Mouse (Mus musculus) fat pad, adult 2 months (tissue): ENCODE measurements around the gene Slitrk5.
"Not testable (repeated sequence)": the region's sequence is repeated elsewhere in the genome, so short reads cannot be mapped to it uniquely, and the experiment has no call there.

ENCODE experiments used
- DNase-seq: peaks from one replicate; pipeline ENCODE4 v3.0.0-alpha.2; 2011; ENCODE audit warnings: low read depth, low spot score; ENCODE audit errors: extremely low read depth

Slitrk5 gene

DNA sequence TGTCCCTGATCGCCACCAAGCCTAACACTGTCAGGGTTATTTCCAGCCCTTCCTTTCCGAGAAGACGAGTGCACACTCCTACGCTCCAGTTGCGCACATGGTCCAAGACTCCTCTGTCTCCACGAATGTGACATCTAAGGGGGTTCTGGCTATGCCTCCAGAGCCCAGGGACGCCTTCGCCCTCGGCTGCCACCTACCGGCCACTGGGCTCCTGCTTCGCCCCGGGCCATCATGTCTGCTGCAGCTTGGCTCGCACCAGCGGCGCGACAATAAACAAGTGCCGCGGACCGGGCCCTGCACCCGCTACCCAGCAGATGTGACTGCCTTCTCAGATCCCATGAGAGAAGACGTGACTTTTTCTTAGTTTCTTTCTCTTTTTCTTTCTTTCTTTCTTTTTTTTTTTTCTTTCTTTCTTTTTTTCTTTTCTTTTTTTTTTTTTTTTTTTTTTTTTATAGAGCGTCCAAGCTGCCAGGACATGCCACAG is at the start of gene Slitrk5:
Gene Slitrk5, plus strand, starts transcription at position 434 of the 484 bp plus-strand sequence.
- DNase-seq = no peak

DNA sequence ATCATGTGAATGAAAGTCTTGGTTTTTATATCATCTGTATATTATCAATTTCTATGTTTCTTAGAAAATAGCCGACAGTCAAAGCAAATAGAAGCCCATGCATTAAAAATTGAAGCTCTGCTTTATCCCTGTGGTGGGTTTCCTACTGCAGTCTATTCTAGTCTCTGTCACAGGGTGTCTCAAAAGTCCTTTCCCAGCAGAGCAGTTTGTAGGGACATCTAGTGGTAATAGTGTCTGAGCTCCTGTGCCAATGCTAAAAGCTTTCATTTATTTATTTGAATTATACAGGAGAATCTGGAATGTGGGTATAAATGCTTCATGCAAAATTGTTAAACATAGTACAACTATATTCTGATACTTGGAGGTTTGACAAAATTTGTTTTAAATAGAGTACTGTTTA is 2.0 kb upstream of the Slitrk5 start:
- no peak for DNase-seq

DNA sequence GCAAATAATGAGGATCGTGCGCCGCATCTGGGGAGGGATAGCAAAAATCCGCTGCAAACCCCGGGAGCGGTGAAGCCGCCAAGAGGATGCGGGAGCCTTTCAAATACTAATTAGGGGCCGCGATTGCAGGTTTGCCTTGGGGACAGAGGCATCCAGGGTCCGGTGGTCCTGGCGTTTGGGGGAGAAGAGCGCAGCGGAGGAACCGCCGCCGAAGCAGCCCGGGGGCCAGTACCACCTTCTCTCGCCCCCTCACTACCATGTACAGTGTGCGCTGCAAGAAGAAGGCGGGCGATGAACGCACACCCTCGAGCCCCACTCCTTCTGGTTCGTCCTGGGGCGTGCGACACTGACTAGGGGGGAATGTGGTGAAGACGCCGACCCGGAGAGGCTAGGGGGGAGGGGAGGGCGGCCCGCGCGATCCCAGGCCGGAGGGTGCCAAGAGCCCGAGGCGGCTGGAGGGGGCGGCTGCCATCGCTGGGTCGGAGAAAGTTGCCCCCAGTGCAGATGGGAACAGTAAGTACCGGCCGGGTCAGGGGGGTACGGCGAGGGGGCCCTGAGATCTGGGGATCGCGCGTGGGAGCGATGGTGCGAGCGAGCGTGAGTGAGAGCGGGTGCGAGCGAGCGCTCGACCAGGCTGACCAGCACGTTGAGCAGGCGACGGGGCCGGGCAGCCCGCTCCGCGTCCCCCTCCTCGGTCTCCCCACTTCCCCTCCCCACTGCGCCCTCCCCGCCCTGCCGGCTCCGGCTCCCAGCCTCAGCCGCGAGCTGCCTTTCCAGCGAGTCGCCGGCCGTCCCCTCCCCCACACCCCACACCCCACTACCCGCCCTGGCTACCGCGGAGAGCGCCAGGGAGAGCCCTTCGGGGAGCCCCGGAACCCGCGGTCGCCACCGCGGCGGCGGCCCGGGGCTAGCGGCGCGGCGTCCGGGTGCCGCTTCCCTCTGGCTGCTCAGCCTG is 591 bp downstream of the Slitrk5 start:
- no peak for DNase-seq

DNA sequence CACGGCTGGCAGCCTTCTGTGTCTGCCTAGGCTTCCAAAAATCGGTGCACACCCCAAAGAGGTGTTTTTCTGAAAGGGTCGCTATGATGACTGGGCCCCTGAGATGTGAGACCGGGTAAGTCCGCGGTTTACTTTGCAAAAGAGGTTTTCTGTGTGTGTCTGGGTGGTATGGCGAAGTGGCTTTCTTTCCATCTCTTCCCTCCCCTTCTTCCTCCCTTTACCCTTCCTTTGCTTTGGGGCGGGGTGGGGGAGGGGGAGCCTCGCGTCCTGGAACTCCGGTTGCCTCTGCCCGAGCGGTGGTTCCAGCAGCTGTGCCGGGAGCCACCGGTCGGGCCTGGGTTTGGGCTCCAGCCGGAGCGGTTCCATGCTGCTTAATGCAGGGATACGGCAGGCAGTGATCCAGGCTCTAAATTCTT is 1.3 kb downstream of the Slitrk5 start:
- no peak for DNase-seq

DNA sequence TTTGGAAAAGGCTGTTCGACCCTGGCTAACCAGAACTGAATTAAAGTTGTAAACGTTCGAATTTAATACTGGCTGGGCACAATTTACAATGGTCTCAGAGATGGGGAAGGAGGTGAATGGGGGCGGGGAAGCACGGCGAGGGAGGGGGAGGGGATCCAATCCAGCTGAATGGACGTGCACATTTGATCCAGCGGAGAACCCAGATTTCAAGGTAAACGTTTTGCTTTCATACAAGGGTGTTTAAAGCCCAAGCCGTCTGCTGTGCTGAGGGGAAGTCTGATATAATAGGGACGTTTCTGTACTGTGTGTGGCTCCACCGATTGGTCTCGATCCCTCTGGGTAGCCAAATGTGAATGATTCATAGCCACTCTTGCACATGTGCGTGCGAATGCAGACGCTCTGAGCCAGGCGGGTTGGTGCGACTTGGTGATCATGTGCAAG is 2.0 kb downstream of the Slitrk5 start:
- no peak for DNase-seq

DNA sequence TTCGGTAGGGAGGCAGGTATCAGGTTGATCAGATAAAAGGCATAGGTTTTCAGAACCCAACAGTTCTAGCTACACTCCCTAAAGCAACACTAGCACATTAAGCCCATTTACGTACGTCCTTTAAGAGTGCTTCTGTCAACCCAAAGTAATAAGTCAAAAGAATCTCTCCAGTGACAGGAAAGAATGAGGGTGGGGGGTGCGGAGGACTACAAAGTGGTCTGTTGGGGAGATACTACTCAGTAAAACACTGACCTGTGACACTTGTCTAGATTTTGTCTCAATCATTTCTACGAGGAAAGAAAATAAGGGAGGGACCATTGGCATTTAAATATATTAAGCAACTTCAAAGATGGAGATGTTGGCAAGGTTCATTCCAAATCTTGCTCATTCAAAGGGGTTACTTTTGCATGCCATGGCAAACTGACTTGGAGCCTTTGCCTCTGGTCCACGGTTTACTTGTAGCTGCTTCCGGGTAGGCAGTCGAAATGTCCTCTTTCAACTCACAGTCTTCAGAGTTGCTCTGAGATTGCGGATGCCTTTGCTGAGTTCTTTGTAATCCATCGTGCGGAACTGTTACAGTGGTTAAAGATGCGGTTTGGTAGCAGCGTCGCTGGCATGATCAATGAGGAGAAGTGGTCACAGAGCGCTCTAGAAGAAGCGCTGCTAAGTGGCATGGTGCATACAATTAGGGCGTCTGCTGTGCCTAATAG is 2.6 kb downstream of the Slitrk5 start:
- DNase-seq = no peak

DNA sequence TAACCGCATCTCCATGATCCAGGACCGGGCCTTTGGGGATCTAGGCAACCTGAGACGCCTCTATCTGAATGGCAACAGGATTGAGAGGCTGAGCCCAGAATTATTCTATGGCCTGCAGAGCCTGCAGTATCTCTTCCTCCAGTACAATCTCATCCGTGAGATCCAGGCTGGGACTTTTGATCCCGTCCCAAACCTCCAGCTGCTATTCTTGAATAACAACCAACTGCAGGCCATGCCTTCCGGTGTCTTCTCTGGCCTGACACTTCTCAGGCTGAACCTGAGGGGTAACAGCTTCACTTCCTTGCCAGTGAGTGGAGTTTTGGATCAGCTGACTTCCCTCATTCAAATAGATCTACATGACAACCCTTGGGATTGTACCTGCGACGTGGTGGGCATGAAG is 5.4 kb downstream of the Slitrk5 start:
- no peak for DNase-seq

DNA sequence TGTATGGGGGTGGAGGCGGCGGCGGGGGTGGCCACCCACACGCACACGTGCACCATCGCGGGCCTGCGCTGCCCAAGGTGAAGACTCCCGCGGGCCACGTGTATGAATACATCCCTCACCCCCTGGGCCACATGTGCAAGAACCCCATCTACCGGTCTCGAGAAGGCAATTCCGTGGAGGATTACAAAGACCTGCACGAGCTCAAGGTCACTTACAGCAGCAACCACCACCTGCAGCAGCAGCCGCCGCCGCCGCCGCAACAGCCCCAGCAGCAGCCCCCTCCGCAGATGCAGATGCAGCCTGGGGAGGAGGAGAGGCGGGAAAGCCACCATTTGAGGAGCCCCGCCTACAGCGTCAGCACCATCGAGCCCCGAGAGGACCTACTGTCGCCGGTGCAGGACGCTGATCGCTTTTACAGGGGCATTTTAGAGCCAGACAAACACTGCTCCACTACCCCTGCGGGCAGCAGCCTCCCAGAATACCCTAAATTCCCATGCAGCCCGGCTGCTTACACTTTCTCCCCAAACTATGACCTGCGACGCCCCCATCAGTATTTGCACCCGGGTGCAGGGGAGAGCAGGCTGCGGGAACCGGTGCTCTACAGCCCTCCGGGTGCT is 6.3 kb downstream of the Slitrk5 start:
- no peak for DNase-seq

DNA sequence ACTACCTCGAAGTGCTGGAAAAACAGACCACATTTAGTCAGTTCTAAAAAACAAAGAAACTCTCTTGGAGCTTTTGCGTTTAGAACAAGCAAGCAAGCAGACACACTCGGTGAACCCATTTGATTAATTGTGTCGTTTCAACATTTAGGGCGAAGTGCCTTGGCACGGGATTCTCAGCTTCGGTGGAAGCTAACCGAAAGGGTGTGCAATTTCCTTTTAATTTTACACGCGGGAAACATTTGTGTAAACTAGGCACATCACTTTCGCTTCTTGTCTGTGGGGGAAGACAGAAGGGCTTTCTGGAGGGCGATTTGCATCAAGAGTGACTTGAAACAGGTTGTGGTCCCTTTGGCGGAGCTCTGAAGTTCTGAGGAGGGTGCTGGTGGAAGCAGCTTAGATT is 6.9 kb downstream of the Slitrk5 start:
- no peak for DNase-seq

DNA sequence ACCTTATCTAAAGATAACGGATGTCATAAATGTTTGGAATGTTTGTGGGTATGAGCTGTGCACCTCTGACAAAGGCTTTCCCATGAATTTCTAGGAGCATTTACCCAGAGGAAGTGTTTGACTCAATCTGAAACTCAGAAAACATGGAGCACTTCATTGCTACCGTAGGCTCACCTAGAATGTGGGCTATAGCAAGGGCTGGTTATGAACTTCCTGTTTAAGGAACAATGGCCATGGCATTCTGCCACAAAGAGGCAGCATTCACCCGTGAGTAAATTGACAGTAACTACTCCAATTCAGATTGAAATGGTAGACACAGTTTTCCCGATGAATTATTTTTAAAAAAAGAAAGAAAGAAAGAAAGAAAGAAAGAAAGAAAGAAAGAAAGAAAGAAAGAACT is 8.6 kb downstream of the Slitrk5 start:
- DNase-seq = no peak

DNA sequence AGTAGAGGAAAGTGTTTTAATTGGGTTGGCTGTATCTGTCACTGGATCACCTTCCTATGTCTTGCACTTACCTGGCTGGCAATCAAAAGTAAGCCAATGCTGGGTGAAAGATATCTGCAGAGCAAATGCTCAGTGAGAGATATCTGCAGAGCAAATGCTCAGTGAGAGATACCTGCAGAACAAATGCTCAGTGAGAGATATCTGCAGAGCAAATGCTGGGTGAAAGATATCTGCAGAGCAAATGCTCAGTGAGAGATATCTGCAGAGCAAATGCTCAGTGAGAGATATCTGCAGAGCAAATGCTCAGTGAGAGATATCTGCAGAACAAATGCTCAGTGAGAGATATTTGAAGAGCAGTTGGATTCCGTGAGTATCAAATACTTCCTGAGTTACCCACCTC is 15.2 kb downstream of the Slitrk5 start:
- not testable (repeated sequence) for DNase-seq

DNA sequence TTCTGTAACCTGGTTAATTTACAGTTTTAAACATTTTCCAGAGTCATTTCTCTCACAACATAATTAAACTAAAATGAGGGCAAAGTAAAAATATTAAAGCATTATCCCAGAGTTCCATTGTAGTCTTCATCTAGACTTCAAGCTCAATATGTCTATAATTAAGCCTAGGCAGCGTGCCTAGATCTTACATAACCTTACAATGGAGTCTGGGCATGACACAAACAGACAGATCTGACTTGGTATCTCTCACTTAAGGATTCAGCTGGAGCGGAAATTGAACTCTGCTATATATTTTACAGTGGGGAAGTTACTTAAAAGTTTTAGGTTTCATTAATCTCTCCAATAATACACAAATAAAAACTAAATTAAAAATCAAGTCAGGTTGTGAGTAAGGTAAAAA is 54.9 kb downstream of the Slitrk5 start:
- no peak for DNase-seq
